Mouse (Mus musculus): ENCODE data around the gene Foxk1.

Foxk1 gene

GRCm38 (mm10) chr5:142391691-142392090, 9.6 kb upstream of the Foxk1 start:
- DNase-seq: peak; percentile 85

DNA sequence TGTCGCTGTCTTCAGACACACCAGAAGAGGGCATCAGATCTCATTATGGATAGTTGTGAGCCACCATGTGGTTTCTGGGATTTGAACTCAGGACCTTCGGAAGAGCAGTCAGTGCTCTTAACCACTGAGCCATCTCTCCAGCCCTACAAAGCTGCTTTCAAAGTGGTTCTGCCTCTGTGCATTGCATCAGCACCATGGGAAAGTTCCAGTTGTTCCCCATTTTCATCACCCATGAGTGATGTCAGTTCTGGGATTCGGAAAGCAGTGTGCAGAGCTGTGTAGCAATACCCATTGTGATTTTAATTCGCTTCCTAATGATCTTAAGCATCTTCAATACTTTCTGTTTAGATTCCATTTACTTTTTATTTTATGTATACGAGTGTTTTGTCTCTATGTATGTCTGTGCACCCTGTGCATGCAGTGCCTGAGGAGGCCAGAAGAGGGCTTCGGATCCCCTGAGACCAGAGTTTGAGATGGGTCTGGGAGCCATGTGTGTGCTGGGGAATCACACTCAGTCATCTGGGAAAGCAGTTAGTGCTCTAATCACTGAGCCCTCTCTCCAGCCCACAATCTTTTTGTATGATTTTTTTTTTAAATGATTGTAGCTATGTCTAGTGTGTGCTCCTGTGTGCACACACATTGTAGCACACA, 6.6 kb upstream of the Foxk1 start:
- DNase-seq: no peak

GRCm38 (mm10) chr5:142395909-142396308, 5.4 kb upstream of the Foxk1 start:
- DNase-seq: no peak

- peak; percentile 95 for DNase-seq
Measured at GRCm38 (mm10) chr5:142400181-142400883, 965 bp upstream of the Foxk1 start.

DNA sequence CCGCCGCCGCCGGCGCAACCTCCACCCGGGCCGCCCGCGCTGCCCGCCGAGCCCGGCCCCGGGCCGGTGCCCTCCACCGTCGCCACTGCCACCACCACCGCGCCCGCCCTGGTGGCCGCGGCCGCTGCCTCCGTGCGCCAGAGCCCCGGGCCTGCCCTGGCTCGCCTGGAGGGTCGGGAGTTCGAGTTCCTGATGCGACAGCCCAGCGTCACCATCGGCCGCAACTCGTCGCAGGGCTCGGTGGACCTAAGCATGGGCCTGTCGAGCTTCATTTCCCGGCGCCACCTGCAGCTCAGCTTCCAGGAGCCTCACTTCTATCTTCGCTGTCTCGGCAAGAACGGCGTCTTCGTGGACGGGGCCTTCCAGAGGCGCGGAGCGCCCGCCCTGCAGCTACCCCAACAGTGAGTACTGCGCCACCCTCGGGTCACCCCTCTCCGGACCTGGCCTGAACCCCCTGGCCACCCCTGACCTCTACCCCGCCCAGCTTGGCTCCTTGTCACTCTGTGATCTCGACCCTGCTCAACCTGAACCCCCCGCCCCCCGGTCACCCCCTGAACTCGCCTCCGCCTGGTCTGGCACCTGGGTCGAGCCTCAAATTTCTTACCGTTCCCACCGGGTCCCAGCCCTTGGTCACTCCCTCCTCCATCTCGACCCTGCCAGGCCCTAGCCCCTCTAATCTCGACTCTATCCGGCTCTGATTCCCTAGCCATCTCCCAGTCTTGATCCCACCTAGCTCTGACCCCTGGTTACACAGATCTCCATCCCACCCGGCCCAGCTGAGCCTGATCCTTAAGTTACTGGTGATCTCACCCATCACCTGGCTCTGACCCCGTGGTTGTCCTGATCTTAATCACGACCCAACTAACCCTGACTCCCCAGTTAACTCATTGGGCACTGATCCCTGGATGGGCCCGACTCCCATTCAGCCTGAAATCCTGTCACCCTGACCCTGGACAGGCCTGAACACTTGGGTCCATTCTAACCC, 636 bp downstream of the Foxk1 start:
- DNase-seq: peak; percentile 96

GRCm38 (mm10) chr5:142403694-142404093, 2.4 kb downstream of the Foxk1 start:
- no peak for DNase-seq

DNA sequence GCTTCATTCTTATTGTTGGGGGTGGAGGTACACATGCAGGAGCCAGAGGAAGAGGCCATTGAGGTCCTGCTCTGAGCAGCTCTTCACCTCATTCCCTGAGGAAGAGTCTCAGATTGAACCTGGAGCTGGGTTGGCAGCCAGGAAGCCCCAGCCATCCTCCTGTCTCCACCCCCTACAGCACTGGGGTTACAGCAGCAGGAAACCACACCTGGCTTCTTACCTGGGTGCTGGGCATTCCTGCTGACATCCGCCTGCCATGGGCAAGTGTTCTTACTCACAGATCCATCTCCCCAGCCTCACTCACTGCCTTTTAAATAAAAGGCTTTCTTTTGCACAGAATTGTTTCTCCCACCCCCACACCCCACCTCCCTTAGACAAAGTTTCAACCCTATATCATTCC, 3.0 kb downstream of the Foxk1 start:
- DNase-seq: no peak

DNA sequence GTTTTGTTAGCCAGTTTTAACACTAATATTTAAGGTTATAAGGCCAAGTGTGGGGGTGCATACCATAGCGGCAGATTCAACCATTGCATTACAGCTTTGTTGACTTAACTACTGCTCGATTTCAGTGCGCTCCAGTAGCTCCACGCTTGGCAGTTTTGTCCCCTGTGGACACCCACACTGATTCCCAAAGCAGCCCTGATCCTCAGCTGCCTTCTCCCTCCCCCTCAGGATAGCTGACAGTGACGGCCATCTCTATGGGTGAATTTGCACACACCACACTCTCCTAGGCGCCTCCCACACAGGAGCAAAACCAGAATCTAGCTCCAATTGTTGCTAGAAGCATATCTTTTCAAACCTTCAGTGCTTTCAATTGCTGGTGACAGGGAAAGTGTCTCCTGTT, 4.1 kb downstream of the Foxk1 start:
- peak; percentile 87 for DNase-seq

DNA sequence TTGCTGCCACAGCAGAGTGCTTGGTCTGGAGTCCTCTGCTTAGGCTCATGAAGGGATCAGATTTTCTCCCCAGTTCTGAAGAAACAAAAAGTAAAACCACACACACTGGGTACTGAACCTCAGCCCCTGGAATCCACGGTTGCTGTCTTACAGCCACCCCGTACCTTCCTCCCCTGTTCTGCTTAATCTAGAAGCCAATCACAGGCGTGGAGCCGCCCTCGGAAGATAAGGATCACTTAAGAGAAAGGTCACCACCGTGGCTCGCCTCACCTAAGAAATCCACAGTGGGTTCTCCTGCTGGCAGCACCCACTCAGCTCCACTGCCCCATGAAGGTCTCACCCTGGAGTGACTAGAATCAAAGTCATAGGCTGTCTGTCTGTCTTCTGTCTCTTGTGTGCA, 5.1 kb downstream of the Foxk1 start:
- no peak for DNase-seq

DNA sequence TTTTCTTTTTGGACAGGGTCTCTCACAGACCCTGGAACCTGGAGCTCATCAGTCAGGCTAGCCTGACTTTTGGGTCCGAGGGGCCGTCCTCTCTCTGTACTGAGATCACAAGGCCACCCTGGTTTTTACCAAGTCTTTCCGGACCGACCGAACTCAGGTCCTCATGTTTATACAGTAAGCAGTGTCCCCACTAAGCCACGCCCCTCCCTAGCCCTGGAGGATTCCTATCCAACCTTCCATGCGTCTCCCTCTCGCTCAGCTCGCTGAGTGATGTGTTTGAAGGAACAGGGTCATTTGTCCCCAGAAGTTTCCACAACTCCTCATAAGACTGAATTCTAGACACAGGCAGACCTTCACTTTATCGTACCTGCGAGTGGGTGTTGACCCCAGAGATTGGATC, 5.6 kb downstream of the Foxk1 start:
- no peak for DNase-seq

DNA sequence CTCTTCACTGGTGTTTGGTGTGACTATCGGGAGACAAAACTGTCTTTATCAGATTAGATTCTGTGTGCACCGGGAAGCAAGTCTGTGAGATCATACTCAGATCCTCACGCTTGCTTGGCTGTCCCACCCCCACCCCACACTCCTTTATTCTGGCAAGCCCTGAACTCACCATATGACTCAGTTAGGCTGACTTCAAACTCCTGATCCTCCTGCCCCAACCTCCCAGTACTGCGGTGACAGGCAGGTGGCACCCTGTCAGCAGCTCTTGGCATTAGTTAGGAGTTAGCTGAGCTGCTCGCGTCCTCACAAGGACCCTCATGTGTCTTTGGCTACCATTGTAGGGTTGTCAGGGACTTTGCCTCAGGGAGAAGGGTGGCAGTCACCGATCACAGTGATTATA, 6.1 kb downstream of the Foxk1 start:
- DNase-seq: peak; percentile 89

GRCm38 (mm10) chr5:142409169-142409568, 7.9 kb downstream of the Foxk1 start:
- DNase-seq: no peak

GRCm38 (mm10) chr5:142410348-142410747, 9.1 kb downstream of the Foxk1 start:
- DNase-seq: no peak

DNA sequence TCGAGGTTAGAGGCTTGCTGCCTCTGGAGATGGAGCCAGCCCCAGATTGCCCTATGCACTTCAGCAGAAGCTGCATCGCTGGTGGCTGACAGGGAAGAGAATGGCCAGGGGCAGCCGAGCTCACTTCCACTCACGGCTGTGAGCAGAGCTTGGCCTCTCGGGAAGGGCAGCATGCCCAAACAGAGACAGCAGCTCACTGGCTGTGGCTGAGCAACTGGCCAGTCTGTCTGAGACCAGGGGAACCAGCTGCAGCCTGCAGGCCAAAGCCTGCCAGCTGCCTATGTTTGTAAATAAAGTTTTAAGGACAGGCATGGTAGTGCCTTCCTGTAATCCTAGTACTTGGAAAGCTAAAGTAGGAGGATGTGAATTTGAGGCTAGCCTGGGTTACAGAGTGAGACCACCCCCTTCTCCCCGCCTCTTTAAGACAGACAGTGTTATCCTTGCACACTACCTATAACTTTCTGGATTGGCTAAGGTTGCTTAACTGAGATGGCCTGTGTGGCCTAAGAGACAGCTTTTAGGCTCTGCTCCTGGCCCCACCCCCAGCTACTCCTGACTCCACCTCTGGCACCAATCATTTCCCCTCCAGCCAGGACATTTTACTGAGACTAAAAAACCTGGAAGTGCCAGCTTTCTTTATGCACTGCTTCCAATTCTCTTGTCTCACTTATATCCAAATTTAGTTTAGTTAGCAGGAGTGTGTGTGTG, 11.5 kb downstream of the Foxk1 start:
- DNase-seq: peak; percentile 93

- no peak for DNase-seq
Measured at GRCm38 (mm10) chr5:142413723-142414445, 12.6 kb downstream of the Foxk1 start.

DNA sequence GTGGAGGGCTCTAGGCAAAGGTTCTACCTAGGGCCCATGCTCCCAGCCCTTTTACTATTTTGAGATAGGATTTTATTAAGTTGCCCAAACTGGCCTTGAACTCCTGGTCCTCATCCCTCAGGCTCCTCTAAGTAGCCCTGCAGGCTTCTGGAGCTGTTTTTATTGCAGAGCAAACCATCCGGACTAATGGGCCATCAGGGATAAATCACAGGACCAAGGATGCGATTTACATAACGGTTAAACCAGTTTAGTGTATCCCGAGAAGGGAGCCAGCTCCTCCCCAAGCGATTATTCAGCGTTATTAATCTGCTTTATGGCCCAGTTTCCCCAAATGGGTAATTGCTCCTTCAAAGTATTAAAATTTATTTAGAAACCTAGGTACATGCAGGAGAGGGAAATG, 14.1 kb downstream of the Foxk1 start:
- DNase-seq: no peak

- DNase-seq: peak; percentile 94
Measured at GRCm38 (mm10) chr5:142416070-142416775, 14.9 kb downstream of the Foxk1 start.

DNA sequence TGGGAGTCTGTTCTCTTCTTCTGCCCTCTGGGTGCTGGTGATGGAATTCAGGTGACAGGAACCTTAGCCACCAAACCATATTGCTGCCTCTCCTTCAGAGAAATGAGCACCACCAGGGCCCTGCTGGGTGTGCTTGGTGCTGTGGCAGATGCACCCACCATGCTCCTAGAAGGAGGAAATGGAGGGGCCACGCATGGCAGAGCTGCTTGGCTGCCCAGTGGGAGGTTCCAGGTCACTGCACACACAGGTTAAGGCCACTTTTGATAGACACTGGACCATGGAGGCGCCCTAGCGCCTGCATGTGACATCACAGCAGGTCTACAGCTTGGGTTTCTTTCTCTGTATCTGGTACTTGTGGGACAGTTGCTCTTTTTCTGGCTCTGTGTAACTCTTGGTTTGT, 15.8 kb downstream of the Foxk1 start:
- DNase-seq: no peak

DNA sequence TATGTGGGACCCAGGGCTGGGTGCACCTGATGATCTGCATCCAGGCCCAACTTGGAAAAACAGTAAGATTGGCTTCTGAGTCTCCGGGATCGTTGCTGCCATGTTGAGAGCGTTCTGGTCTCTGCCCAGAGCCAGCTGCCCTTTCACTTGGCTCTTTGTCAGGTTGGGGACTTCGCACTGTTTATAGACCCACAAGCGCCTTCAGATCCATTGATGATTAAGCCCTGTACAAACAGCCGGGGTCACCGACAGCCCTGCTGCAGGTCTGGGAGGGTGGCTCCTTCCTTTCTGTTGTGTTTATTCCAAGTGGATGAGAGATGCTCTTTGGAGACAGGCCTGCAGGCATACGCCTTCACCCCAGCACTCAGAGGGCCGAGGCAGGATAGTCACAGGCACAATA, 16.6 kb downstream of the Foxk1 start:
- no peak for DNase-seq

DNA sequence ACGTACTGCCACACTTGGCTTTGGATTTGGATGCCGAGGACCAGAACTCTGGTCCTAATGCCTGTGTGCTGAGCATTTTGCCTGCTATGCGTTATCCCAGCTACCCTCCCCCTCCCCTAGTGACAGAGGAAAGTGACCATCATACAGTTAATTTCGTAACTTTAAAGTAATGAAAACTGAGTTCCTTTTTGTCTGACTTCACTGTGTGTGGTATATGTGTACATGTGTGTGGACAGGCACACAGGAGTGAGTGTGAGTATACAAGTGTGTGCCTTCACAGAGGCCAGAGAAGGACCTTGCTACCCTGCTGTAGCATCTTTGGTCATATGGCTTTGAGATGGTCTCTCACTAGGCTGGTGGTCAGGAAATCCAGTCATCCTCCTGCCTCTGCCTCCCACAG, 17.1 kb downstream of the Foxk1 start:
- no peak for DNase-seq

DNA sequence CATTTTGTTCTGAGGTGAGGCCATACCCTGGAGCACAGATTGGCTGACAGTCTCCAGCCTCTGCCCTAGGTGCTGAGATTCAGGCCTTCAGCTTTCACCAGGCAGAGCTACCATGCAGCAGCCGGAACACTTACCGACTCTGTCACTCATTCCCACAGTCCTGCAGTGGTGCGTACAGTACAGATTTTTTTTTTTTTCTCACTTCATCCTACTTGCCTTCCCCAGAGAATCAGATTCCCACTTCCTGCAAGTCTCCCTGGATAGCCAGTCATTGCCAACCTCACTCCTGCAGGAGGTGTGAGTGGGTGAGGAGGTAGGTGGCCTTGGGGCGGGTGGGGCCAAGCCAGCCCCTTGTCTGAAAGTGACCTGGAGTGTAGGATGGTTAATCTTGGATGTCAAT, 19.0 kb downstream of the Foxk1 start:
- peak; percentile 86 for DNase-seq

DNA sequence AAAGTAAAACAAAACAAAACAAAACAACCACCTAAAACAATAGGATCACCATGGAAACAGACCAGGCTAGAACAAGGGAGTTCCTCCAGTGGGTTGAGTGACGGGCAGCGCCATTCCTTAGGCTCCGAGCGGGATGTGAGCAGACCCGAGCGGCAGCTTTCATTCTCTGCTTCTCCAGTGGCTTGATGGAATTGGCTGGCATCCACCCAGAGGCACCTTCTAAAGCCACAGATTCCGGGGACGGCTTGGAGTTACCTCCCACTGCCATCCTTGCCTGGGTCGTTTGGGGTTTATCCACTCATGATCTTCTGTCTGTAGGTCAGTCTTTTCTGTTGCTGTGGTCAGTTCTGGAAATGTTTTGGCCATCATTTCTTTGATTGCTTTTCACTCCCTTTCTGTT, 19.6 kb downstream of the Foxk1 start:
- peak; percentile 93 for DNase-seq

All from heart, adult 11 months (tissue).